Mouse (Mus musculus) stomach, embryonic 16.5 days (tissue): ENCODE measurements around the gene Gpatch8. TPM values are rescaled to one million over a fixed set of nuclear protein-coding genes. Genes with fewer than 3 reads are reported as not detected.
"Not testable (repeated sequence)": the region's sequence is repeated elsewhere in the genome, so short reads cannot be mapped to it uniquely, and the experiment has no call there.

ENCODE experiments used
- ATAC-seq: fragments of 200-750 bp; cut with Nextera tagmentation; 2 replicates; pipeline ENCODE4 v1.8.0; 2017; ENCODE audit warnings: moderate number of reproducible peaks, moderate TSS enrichment; ENCODE audit not compliant: insufficient read depth, low FRiP score
- H3K27ac ChIP-seq: fragments of 300-500 bp; sonication (generic); 2 replicates; pipeline ENCODE4 v1.5.1; 2014; ENCODE audit warnings: low read length
- H3K27me3 ChIP-seq: fragments of 300-500 bp; sonication (generic); 2 replicates; pipeline ENCODE4 v1.6.1; 2014; ENCODE audit warnings: low read length, control low read depth, mixed read lengths; ENCODE audit not compliant: control insufficient read depth, insufficient read depth
- H3K36me3 ChIP-seq: fragments of 300-500 bp; sonication (generic); 2 replicates; pipeline ENCODE4 v1.6.1; 2014; ENCODE audit warnings: low read length; ENCODE audit not compliant: control insufficient read depth, insufficient read depth
- H3K4me1 ChIP-seq: fragments of 300-500 bp; sonication (generic); 2 replicates; pipeline ENCODE4 v1.6.1; 2014; ENCODE audit warnings: low read length, control low read depth, mixed read lengths; ENCODE audit not compliant: control insufficient read depth, insufficient read depth
- H3K4me2 ChIP-seq: fragments of 300-500 bp; sonication (generic); 2 replicates; pipeline ENCODE4 v1.6.1; 2014; ENCODE audit warnings: low read depth, low read length, mixed read lengths
- H3K4me3 ChIP-seq: fragments of 300-500 bp; sonication (generic); replicated peaks from 2 replicates; pipeline ENCODE4 v1.5.1; 2014; ENCODE audit warnings: mild to moderate bottlenecking, low read length
- H3K9ac ChIP-seq: fragments of 300-500 bp; sonication (generic); 2 replicates; pipeline ENCODE4 v1.6.1; 2014; ENCODE audit warnings: low read length
- H3K9me3 ChIP-seq: fragments of 300-500 bp; sonication (generic); replicated peaks from 2 replicates; pipeline ENCODE4 v1.6.1; 2016; ENCODE audit warnings: low read length, control low read depth; ENCODE audit not compliant: control insufficient read depth
- WGBS: fragments of 180-500 bp; shearing (Covaris S2); extraction: QIAGEN DNeasy Blood & Tissue Kit; methylation state at CpG from one replicate; pipeline ENCODE4 v1.1.7; 2014; 5-methylcytosine and 5-hydroxymethylcytosine counted together
- polyA plus RNA-seq: library from polyadenylated mRNA; unstranded; fragments of >200 nt; fragmentation: Nextera tagmentation; extraction: Ambion mirVana; gene quantifications from 2 replicates; pipeline ENCODE4 v1.2.1, GENCODE M21; 2015

Gene Gpatch8
- polyA plus RNA-seq, 1 experiment from 2014 or later, result 34.9 TPM

DNA sequence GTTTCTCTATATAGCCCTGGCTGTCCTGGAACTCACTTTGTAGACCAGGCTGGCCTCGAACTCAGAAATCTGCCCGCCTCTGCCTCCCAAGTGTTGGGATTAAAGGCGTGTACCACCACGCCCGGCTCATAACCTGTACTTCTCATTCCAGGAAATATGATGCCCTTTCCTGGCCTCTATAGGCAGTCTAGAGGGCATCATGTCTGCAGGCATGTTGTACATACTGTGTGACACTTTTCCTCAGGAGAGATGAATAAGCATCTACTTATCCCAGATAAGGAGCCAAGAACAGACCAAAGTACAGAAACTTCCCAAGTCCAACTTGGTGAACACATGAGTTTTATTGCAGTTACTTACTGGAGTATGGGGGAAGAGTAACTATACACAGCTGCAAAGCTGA lies 2.5 kb upstream of the Gpatch8 start:
- H3K4me3 ChIP-seq, result no peak overlapping the region
- H3K9ac ChIP-seq, result no peak overlapping the region
- H3K4me1 ChIP-seq, result peaks cover 11% of the 10 kb centered on the region
- H3K36me3 ChIP-seq, result no peaks in the 10 kb centered on the region
- ATAC-seq, result no peak
- no peaks in the 10 kb centered on the region for H3K9me3 ChIP-seq
- H3K4me2 ChIP-seq, result no peak overlapping the region
- no peak overlapping the region for H3K27ac ChIP-seq
- H3K27me3 ChIP-seq, result no peaks in the 10 kb centered on the region
- 91% methylated on average over 3 of the region's 5 CpGs for WGBS

- Histone ChIP-seq H3K27me3 (no peaks in the 10 kb centered on the region), H3K27ac (no peak overlapping the region), H3K36me3 (no peaks in the 10 kb centered on the region), H3K4me1 (peaks cover 12% of the 10 kb centered on the region), H3K4me3 (no peak overlapping the region), H3K9me3 (no peaks in the 10 kb centered on the region), H3K9ac (no peak overlapping the region), H3K4me2 (no peak overlapping the region)
- no peak for ATAC-seq
- WGBS, result 87% methylated on average over 1 of the region's 1 CpGs
Measured at GRCm38 (mm10) chr11:102557386-102557785, 1.2 kb upstream of the Gpatch8 start.

- Histone ChIP-seq H3K4me3 (peak overlapping the region; percentile 99), H3K36me3 (no peaks in the 10 kb centered on the region), H3K9me3 (no peaks in the 10 kb centered on the region), H3K9ac (no peak overlapping the region; the same call in 1 of the 2 replicates), H3K4me1 (peaks cover 13% of the 10 kb centered on the region), H3K27ac (peak overlapping the region; percentile 95; the same call in 1 of the 2 replicates), H3K4me2 (peak overlapping the region; percentile 58), H3K27me3 (no peaks in the 10 kb centered on the region)
- WGBS, result 11% methylated on average over 3 of the region's 3 CpGs
- no peak for ATAC-seq
Measured at GRCm38 (mm10) chr11:102556716-102557074, 503 bp upstream of the Gpatch8 start.

DNA sequence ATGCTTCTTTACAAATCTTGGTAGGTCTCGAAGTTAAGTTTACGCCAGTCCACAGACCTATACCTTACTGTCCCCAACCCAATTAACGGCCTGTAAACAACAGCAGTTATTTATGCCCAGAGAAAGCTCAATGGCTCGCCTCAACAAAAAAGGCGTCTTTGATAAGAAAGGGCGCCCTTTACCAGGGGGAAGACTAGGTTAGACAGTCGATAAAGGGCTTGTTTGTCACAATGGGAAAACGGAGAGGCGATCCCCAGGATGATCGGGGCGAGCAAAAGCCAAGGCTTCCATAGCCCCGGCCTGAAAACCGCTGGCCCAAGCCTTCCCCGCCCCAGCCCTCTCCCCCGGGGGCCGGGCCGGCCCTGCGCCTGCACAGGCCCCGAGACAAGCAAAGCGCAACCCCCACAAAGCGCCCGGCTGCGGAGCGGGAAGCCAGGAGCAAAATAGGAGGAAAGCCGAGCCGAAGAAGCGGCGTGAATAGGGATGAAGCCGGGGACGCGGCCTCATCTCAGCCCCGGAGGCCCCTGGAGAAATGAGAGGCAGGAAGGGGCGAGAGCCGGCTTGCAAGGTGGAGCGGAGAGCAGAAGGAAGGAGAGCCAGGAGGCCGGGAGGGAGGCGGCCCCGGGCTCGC lies 677 bp downstream of the Gpatch8 start:
- under 1% methylated on average over 37 of the region's 39 CpGs for WGBS

GRCm38 (mm10) chr11:102552051-102552450 lies 4.1 kb downstream of the Gpatch8 start:
- H3K27ac ChIP-seq, result no peak overlapping the region
- ATAC-seq, result no peak
- H3K9me3 ChIP-seq, result no peaks in the 10 kb centered on the region
- H3K4me1 ChIP-seq, result peaks cover 15% of the 10 kb centered on the region
- H3K4me3 ChIP-seq, result no peak overlapping the region
- H3K9ac ChIP-seq, result no peak overlapping the region
- WGBS, result 85% methylated on average over 3 of the region's 3 CpGs
- H3K36me3 ChIP-seq, result no peaks in the 10 kb centered on the region
- no peaks in the 10 kb centered on the region for H3K27me3 ChIP-seq
- no peak overlapping the region for H3K4me2 ChIP-seq

More for the DNA sequence above, 677 bp downstream of the Gpatch8 start:
- Histone ChIP-seq H3K27me3 (no peaks in the 10 kb centered on the region), H3K4me2 (peak overlapping the region; percentile 60), H3K9me3 (no peaks in the 10 kb centered on the region), H3K4me1 (peaks cover 15% of the 10 kb centered on the region), H3K27ac (peak overlapping the region; percentile 95), H3K9ac (peak overlapping the region; percentile 99), H3K4me3 (peak overlapping the region; percentile 99), H3K36me3 (no peaks in the 10 kb centered on the region)
- ATAC-seq, result peak; percentile 43; the same call in 1 of the 2 replicates

- Histone ChIP-seq H3K27me3 (no peaks in the 10 kb centered on the region), H3K36me3 (no peaks in the 10 kb centered on the region), H3K4me1 (peaks cover 15% of the 10 kb centered on the region), H3K4me2 (no peak overlapping the region), H3K4me3 (no peak overlapping the region), H3K9ac (no peak overlapping the region), H3K9me3 (no peaks in the 10 kb centered on the region), H3K27ac (no peak overlapping the region)
- ATAC-seq, result no peak
Measured at GRCm38 (mm10) chr11:102551176-102551575, 5.0 kb downstream of the Gpatch8 start.

DNA sequence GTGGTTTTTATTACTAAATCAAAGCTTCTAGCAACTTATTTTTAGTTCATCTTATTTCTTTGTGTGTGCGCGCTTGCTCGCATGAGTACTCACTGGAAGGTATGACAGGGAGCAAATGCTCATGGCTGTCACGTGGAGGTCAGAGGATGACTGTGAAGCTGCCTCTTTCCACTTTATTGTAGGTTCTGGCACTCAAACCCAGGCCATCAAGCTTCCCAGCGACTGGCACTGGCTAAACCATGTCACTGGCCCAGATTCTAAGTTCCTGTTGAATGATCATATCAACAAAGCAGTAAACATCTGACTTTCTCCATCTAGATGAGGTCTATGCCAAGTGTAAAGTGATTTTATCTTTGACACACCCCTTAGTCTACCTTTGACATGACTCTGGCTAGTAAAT lies 14.7 kb downstream of the Gpatch8 start:
- Histone ChIP-seq H3K9me3 (no peaks in the 10 kb centered on the region), H3K4me1 (no peaks in the 10 kb centered on the region), H3K27ac (no peak overlapping the region), H3K9ac (no peak overlapping the region), H3K4me2 (no peak overlapping the region), H3K36me3 (no peaks in the 10 kb centered on the region; the same call in 1 of the 2 replicates), H3K27me3 (no peaks in the 10 kb centered on the region), H3K4me3 (no peak overlapping the region)
- WGBS, result 90% methylated on average over 5 of the region's 5 CpGs
- ATAC-seq, result no peak

GRCm38 (mm10) chr11:102540286-102540685 lies 15.9 kb downstream of the Gpatch8 start:
- not testable (repeated sequence) for H3K9me3 ChIP-seq, H3K27ac ChIP-seq, H3K4me2 ChIP-seq, H3K4me3 ChIP-seq, H3K36me3 ChIP-seq, H3K4me1 ChIP-seq, H3K9ac ChIP-seq, H3K27me3 ChIP-seq, ATAC-seq

DNA sequence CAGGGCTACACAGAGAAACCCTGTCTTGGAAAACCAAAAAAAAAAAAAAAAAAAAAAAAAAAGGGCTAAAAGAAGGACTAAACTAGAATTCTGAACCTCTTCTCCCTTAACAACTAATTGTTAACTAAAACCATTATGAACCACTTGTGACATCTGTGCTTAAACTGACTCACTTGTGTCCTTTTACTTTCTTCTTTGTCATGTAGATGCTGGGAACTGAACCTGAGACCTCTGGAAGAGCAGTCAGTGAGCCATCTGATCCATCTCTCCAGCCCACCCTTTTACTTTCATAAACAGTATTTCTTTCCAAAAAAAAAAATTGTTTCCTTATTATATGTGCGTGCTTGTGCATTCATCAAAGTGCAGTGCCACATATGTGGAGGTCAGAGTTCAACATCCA lies 16.5 kb downstream of the Gpatch8 start:
- no peaks in the 10 kb centered on the region for H3K9me3 ChIP-seq
- no peak overlapping the region for H3K4me3 ChIP-seq
- no peak for ATAC-seq
- 52% methylated on average over 1 of the region's 1 CpGs for WGBS
- no peak overlapping the region for H3K4me2 ChIP-seq
- H3K27ac ChIP-seq, result no peak overlapping the region
- no peaks in the 10 kb centered on the region for H3K27me3 ChIP-seq
- H3K9ac ChIP-seq, result no peak overlapping the region
- no peaks in the 10 kb centered on the region; the same call in 1 of the 2 replicates for H3K36me3 ChIP-seq
- no peaks in the 10 kb centered on the region for H3K4me1 ChIP-seq
